Mouse (Mus musculus) bone marrow macrophage, adult 2 months (primary cell): ENCODE data around the gene Esrrg.

Experiments used
- CTCF ChIP-seq: IDR thresholded peaks from 2 replicates; pipeline ENCODE4 v1.5.1; 2012; ENCODE audit warnings: low read depth, mild to moderate bottlenecking, low read length, moderate library complexity
- POLR2A ChIP-seq: IDR thresholded peaks from 2 replicates; pipeline ENCODE4 v1.6.1; 2012; ENCODE audit warnings: mild to moderate bottlenecking, low read depth, low read length, borderline replicate concordance

DNA sequence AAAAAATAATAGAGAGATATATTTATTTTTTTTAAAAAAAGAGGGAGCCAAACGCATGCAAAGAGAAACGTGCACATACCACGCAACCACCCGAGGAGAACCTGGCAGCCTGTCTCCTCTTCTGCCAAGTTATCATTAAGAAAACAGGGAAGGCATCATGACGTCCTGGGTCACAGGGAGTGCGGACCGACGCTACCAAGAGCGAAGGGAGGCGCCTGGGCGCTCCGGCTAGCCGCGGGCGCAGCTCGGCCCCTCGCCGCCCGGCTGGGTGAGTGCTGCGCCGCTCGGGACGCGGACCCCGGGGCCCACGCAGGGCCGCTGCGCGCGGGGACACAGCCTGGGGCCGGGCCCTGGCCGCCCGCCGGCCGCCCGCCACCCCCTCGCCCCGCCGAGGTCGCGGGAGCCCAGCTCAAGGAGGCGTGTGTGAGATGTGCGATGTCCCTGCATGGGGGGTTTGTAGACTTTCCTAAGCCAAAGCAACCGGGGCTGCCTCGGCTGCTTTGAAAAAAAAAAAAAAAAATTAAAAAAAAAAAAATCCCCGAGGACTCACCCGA, 43.2 kb downstream of the Esrrg start:
- no peak for TF ChIP-seq POLR2A
- no peak for TF ChIP-seq CTCF
